Mouse (Mus musculus) cerebellum, adult 18-20 months (tissue): ENCODE measurements around the gene Nab2.

Experiments used
- DNase-seq, 2 experiments: peaks; one replicate each; pipeline ENCODE4 v3.0.0; 2021

Gene Nab2

DNA sequence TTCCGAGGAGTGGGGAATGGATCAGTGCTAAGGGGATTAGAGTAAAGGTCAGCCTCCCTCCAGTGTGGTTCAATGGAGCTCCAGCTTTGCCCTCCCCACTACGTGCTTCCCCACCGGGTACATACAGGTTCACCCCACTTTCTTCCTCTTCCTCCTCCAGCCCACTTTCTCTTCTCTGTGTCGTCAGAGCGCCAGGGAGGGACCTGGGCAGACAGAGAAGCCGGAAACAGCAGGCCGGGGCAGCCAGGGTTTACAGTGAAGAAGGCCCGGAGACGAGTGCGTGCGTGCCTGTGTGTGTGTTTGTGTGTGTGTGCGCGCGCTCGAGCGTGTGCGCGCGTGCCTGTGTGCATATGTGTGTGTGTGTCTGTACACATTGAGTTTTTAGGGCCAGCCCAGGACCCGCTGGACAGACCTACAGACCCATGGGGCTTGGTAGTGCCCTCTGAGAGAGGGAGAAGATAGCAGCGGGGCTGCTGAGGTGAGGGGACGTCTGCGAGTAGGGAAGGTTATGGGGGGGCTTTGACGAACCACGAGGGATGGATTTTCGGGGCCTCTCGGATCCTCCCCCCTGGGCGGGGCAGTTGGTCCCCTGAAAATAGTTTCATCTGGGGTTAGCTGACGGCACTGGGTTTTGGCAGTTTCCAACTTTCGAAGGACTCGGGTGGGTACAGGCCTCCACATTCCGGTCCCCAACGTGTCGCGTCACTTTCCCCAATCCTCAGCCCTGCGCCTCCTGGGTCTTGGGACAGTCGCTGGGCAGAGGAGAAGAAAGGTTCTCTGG lies 25.4 kb downstream of the Nab2 start, which contains the start of gene Stat6:
Gene Stat6, plus strand, starts transcription at position 215 of the 781 bp plus-strand sequence.
- DNase-seq: peak; percentile 50 to 58

DNA sequence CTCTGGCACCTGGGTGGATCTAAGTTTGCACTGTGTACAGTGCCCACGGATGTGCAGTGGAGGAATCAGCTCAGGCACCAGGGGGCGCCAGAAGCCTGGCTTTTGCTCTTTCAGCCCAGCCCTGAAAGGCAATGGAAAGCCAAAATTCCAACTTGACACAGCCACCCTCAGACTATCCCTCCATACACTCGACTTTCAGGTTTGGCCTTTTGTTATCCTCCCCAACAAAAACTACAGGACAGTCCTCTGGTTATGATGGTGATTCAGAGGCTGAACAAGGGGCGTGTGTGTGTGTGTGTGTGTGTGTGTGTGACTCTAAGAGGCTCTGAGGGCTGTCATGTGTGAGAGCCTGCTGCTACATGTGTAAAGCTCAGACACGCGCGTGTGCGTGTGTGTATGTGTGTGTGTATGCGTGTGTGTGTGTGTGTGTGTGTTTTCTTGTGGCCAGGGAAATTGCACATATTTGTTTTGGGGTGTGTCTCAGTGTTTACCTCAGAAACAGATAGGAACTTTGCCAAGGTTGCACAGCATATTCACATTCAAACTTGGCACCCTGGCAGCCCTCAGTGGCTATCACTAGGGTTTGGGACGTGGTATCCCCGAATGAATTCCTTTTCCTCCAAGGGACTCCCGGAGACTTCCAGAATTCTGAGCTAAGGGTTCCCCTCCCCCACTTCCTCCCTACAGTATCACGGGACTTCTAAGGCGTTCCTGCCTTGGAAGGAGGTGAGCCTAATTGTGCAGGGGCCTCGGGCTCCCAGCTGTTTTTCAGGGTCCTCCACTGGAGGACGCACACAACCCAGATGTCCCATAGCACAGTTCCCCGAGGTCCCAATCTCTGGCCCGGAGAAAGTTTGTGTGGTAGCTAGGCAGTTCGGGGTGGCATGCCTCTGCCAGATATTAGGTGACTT lies 26.3 kb downstream of the Nab2 start:
- DNase-seq: peak; percentile 90 to 94

DNA sequence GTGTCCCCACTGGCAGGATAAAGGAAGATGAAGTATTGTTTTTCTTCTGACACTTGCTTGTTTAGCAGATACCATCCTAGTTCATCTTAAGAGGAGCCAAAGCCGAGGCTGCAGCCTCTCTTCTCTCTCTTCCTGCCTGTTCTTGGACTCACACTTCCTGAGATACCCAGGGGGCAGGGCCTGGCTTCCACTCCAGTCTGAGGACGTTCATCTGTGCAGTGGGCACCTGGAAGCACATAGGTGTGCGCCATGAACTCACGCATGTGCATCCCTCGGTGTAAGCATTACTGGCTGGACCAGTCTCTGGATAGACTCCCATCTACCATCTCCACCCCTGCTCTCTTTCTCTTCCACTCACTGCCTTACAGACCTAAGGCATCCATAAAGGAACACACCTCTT lies 27.9 kb downstream of the Nab2 start:
- no peak for DNase-seq

DNA sequence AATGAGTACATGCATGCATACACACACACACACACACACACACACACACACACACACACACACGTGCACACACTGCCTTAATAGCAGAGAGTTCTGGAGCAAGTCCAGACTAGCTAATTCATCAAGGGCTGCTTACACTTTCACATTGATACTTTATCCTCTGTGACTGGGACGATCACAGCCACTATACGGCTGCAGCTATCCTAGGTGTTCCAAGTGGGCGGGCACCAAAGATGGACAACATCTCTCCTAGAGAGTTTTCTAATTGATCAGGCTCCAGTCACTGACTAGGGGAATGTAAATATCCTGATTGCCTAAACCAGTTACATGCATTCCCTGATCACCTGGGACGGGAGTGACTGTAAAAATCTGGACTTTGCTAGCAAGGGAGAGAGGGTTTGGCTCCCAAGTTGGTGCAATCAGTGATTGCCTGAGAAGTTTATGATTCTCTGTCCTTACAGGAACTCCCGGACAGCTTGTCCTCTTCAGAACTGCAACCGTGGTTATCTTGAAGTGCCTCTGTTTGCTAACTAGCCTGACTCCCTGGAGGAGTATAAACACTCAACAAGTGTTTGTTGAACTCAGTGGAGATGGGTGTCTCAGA lies 35.6 kb downstream of the Nab2 start:
- no peak for DNase-seq

DNA sequence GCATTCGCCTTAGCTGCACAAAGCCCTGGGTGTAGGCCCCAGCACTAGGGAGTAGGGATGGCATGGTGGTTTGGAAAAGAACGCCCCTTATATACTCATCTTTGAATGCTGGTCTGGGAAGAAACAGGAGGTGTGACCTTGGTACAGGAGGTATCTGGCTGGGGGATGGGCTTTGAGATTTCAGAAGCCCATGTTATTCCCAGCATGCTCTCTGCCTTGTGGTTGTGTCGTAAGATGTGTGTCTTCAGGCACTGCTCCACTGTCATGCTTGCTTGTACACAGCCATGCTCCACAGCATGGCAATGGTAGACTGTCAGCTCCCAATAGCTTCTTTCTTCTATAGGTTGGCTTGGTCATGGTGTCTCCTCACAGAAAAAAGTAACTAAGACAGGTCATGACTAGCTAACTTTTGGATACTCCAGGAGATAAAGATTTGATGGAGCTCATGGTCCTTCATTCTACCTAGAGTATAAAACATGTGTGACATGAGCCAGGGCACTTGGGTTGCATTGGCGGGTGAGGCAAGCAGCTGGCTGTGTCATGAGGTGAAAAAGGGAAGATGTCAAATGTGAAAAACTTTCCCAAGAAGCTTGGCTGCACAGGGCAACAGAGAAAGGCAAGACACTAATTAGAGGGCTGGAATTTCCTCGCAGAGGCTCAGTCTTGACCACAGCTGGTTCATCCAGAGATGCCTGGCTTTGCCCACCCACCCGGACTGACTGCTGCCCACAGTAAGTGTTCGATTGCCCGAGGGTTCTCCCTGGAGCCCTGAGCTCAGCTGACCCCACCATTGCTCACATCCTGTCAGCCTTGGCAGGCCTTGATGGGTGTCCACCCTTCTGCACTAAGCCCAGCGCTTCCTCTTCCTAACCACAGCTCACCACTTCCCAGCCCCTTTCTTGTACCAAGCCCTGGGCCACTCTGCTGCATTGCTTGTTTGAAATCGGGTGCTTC lies 36.8 kb downstream of the Nab2 start:
- no peak for DNase-seq

DNA sequence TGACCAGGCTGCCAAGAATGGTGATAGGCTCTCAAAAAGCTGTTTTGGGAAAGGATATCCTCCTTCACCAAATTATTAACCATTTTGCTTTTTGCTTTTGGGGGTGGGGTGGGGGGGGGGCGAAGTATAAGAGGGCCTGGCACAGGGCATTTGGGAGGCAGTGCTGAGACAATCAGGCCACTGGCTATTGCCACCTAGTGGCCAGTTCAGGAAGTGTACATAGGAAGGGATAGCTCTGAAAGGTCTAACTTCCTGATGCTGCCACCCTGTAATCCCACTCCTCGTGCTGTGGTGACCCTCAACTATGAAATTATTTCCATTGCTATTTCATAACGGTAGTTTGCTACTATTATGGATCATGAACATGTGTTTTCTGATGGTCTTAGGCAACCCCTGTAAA lies 41.9 kb downstream of the Nab2 start:
- peak; percentile 75 to 79 for DNase-seq

DNA sequence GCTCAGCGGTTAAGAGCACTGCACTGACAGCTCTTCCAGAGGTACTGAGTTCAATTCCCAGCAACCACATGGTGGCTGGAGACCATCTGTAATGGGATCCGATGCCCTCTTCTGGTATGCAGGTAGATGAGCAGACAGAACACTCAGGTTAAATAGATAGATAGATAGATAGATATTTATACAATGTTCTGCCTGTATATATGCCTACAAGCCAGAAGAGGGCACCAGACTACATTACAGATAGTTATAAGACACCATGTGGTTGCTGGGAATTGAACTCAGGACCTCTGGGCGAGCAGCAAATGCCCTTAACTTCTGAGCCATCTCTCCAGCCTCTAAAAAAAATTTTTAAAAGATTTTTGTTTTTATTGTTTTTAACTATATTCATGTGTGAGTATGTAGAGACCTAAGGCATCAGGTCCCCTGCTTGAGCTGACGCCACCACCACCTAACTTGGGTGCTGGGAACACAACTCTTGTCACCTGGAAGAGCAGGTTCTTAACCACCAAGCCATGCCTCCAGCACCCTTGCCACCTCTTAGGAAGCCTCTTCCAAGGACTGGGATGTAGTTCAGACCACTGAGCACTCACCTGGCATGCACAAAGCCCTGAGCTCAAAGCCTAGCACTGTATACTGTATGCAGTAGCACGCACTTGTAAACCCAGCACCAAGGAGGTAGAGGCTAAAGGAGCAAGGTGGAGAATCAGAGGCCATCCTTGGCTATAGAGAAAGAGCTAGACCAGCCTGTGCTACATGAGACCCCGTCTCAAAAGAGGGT lies 44.7 kb downstream of the Nab2 start:
- DNase-seq: no peak

DNA sequence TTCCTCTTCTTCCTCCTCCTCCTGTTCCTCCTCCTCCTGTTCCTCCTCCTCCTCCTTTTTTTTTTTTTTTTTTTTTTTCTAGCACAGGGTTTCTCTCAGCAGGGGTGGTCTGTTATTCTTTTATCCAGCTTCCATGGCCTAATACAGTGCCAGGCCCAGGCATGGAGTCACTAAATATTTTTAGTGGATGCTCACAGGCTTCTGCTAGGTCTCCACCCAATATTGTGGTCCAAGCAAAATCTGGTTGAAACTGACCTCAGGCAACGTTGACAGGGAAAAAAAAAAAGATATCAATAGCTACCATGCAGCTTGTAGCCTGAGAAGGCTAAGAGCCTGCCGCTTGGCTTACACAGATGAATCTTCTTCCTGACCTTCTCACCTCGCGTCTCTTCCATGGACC lies 45.7 kb downstream of the Nab2 start:
- DNase-seq: no peak

DNA sequence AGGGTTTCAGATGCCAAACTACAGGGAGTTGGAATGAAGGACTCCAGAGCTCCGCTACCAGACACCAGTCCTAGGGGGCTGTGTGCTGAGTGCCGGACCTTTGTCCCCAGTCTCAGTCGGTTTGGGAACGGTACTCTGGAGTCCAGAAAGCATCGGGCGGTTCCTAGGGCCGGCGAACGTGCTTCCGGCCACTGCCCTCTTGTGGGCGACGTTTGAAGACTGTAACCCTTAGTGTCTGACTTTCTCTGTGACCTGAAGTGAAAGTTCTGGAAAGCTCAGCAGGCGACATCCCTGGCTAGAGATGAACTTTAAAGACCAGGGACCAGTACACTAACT lies 46.3 kb downstream of the Nab2 start:
- DNase-seq: peak; percentile 74

DNA sequence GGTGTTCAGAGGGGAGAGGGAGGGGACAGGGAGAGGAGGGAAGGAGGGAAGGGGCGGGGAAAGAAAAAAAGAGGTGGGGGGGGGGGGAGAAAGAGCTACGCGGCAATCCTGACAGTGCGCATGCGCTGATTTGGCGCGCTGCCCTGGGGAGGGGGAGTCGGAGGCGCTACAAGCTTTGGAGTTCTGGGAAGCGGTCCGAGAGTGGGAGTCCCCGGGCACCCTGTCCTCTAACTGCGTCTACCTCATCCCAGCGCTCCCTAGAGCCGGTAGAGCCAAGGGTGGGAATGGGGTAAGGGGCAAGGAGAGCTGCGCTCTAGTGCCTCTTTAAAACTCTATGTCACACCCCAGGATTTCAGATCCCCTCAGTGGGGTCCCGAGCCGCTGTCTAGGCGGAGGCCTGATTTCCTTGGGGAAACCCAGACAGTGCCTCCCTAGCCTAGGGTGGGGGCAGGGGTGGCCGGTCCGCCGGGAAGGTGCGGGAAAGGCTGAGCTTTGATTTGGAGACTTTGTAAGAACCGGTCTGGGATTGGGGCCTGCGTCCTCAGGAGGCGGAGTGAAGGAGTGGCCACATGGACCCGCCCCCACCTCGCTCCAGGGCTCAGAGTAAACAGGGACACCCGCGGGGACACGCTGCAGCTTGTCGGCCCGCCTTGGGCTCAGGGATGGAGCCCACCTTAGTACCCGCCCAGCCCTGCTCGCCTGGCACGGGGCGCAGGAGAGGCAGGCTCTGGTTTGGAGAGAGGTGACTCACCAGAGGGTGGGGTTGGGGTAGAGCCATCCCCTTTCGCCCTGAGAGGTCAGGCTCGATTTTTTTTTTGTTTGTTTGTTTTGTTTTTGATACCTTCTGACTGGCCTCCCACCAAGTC lies 46.9 kb downstream of the Nab2 start:
- DNase-seq: peak; percentile 90 to 94

DNA sequence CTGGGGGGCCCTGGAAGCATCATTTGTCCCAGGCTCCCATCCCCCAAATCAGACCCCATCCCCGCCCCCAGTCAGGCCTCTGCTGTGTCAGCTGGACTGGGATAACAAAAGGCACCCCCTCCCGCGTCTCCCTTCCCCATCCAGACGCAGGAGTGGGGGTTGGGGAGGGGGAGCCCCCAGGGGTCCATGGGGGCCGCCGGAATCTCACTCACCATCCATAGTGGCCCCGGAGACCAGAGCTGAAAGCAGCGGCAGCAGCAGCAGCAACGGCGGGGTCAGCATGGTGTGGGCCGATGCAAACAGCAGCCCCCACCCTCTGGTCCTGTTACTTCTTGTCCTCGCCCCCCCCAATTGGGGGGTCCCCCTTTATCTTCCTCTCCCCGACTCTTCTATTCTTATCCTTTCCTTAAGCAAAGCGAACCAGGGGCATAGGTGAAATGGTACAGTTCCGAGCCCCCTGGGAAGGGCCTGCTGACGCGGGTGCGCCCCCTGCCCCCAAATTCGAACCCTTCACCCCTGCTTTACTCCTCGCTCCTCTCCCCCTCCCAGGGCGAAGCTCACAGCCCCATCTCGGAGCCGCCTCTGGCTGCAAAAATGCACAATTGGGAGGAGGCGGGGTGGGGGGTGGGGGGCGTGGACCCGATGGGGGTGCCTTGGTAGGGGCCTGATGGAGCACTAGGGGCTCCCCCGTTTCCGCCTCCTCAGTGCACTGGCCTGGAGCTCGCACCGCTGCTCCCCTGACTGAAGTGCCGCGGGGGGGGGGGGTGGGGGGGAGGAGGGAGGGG lies 47.8 kb downstream of the Nab2 start, which contains the start of gene Lrp1:
Gene Lrp1, minus strand, starts transcription at position 743 of the 785 bp plus-strand sequence.
- DNase-seq: peak in 1 of 2 experiments; percentile 61

DNA sequence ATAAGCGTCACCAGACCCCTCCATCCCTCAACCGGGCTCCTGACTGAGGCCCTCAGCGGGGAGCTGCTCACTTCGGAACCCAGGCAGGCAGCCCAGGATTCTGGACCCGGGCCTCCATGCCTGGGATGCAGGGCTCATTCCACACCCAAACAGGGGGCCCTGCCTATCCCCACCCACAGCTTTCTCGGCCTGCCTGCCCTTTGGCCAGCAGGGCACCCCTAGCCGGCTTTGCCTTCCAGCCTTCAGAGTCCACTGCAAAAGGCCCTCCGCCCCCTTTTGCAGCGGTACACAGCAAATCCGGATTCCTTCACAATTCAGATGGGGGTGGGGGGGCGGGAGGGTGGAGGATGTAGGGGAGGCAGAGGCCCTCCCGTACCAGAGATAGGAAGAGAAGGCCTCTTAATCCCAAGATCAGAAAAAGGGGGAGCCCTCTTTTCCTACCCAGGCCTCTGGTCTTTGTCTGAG lies 48.4 kb downstream of the Nab2 start:
- DNase-seq: peak in 1 of 2 experiments; percentile 59

DNA sequence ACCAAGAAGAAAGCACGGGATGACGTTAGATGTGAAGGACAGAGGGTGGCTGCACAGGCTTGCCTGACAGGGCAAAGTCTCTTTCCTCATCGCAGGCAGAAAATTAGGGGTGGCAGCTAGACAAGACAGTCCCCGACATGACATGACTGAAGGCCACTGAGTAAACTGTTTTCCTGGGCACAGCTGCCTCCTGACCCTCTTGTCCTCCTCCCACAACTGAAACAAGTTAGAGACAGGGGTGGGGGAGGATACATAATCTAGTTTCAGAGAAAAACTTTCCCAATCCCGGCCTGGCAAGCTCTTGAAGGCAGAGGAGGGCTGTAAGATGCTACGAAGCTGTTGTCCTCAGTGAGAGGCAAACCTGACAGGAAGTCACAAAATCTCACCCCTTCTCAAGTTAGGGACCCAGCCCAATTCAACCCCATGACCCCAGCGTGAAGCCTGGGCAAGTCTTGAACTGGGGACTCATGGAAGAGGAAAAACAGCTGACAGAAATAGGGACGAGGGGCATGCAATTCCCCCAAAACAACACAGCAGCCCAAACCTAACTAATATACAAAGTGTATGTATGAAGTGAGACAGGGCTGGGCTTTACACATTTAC lies 49.1 kb downstream of the Nab2 start:
- peak in 1 of 2 experiments; percentile 42 for DNase-seq

DNA sequence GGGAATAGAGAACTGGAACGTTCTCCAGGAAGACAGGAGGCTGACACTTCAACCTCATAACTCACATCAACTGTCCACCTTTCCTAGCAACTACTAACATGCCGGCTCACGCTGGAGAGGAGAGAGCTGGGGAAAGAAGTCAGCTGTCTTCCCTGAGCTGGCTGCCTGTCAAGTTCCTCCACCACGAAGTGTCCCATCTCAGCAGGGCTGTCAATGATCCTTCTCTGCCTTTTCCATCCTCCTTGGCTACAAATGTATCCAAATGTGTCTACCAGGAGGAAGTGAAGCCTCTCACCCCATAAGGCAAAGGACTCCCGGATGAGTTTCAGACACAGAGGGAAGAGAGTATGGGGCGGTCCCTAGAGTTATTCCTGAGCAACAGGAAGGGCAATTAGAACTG lies 50.2 kb downstream of the Nab2 start:
- DNase-seq: peak; percentile 62 to 65

DNA sequence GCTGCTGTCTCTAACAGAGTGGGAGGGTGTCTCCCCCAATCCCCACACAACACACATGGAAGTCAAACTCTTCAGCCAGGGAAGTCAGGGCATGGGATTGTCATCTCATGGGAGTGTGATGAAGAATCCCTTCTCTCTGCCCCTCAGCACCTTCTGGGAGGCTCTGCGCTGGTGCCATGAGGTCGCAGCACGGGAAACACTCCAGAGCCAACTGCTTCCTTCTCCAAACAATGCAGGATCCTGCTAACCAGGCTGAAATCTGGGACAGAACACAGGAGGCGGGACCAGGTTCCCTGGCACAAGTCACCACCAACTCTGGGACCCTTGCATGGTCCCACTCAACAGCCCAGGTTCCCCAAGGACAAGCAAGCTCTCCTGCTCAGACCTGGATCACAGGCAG lies 51.1 kb downstream of the Nab2 start:
- peak; percentile 68 to 73 for DNase-seq

DNA sequence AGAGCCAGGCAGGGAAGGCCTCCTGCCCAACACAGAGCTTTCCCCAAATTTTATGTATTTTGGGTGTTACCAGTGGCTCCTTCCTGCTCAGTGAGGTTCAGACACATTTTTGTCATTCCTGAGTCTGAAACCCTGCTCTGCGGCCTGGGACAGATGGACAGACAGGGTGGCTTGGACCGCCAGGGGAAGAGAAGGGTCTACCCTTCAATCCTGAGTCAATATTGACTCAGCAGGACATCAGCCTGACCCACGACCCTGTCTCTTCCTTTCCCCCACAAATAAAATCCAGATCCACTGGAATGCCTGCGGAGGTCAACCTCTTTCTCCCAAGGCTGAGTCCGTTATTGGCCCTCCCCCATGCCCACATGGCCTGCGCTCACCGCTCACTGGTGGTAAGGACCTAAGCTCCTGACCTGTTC lies 52.1 kb downstream of the Nab2 start:
- DNase-seq: peak in 1 of 2 experiments; percentile 42

DNA sequence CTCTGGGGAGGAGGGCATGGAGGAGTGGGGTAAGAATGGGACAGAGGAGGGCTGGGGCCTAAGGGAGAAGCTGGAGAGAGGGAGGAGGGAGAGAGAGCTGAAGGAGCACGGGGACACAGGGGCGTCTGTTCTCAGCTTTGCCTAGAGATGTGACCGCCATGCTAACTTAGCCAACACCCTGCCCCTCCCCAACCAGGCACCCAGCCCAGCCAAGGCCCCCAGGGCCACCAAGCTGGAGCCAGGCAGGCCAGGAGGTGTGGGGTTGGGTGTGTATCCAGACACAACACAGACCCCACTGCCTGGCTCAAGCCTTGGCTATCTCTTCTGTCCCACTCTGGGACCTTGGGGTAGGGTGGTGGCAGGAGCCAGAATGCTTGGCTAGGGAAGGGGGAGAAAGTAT lies 52.8 kb downstream of the Nab2 start:
- DNase-seq: peak in 1 of 2 experiments; percentile 44

DNA sequence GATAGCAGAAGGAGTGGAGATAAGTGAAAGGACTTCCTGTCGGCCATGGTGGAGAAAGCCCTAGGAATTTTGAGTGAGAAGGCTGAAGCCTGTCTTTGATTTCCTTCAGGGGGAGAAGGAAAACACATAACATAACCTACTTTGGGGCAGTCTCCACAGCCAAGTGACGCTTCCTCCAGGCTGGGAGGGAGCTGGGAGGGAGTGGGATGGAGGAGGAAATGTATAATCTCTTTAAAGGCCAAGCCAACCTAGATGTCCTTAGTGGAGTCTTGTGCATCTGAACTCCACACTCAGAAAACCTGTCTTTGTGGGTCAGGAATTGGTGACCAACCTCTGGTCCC lies 53.4 kb downstream of the Nab2 start:
- DNase-seq: no peak
